Mouse (Mus musculus): ENCODE measurements around the gene Tcp1. TPM values are rescaled to one million over a fixed set of nuclear protein-coding genes. Genes with fewer than 3 reads are reported as not detected.
A peak's percentile ranks its signal among the peaks of the same experiment; 100 is the strongest.
"Not testable (repeated sequence)": the region's sequence is repeated elsewhere in the genome, so short reads cannot be mapped to it uniquely, and the experiment has no call there.

The Tcp1 gene
- polyA plus RNA-seq, 1 experiment from 2014 or later: 558 TPM

- Histone ChIP-seq H3K9me3 (ENCODE audit: control insufficient read depth, low read length) (no peaks in the 10 kb centered on the region), H3K9ac (ENCODE audit: low read depth, low read length) (no peak overlapping the region), H3K4me2 (replicated peaks; ENCODE audit: low read depth, low read length) (no peak overlapping the region), H3K27me3 (ENCODE audit: control insufficient read depth, insufficient read depth, low read length) (no peaks in the 10 kb centered on the region), H3K4me3 (ENCODE audit: low read depth, low read length) (no peak overlapping the region), H3K27ac (ENCODE audit: low read depth, low read length) (no peak overlapping the region), H3K4me1 (replicated peaks; ENCODE audit: control insufficient read depth, insufficient read depth, low read length) (0 out of 2 replicates have a peak, but pooled peaks cover 2% of the 10 kb centered on the region), H3K36me3 (ENCODE audit: control insufficient read depth, insufficient read depth, low read length) (peaks cover 14% of the 10 kb centered on the region)
- no peak for ATAC-seq (ENCODE audit: low FRiP score)
- WGBS: 93% methylated on average over 6 of the region's 6 CpGs
- no peak for DNase-seq (ENCODE audit: low spot score)
Observed at GRCm38 (mm10) chr17:12942459-12943162, 27.1 kb downstream of the Tcp1 start.

- Histone ChIP-seq H3K4me2 (replicated peaks; ENCODE audit: low read depth, low read length) (no peak overlapping the region), H3K36me3 (ENCODE audit: control insufficient read depth, insufficient read depth, low read length) (peaks cover 19% of the 10 kb centered on the region), H3K27me3 (ENCODE audit: control insufficient read depth, insufficient read depth, low read length) (no peaks in the 10 kb centered on the region), H3K27ac (ENCODE audit: low read depth, low read length) (no peak overlapping the region), H3K9ac (ENCODE audit: low read depth, low read length) (no peak overlapping the region), H3K9me3 (ENCODE audit: control insufficient read depth, low read length) (no peaks in the 10 kb centered on the region), H3K4me1 (replicated peaks; ENCODE audit: control insufficient read depth, insufficient read depth, low read length) (no peaks in the 10 kb centered on the region), H3K4me3 (ENCODE audit: low read depth, low read length) (no peak overlapping the region)
- DNase-seq (ENCODE audit: low spot score) (no peak), ATAC-seq (ENCODE audit: low FRiP score) (no peak)
- 97% methylated on average over 5 of the region's 5 CpGs for WGBS
Observed at GRCm38 (mm10) chr17:12949669-12950068, 34.2 kb downstream of the Tcp1 start.

GRCm38 (mm10) chr17:12956664-12957063, 41.2 kb downstream of the Tcp1 start:
- no peaks in the 10 kb centered on the region for H3K9me3 ChIP-seq (ENCODE audit: control insufficient read depth, low read length)
- H3K4me1 ChIP-seq (replicated peaks; ENCODE audit: control insufficient read depth, insufficient read depth, low read length): 0 out of 2 replicates have a peak, but pooled peaks cover 3% of the 10 kb centered on the region
- 96% methylated on average over 8 of the region's 8 CpGs for WGBS
- no peak overlapping the region for H3K4me2 ChIP-seq (replicated peaks; ENCODE audit: low read depth, low read length)
- no peak overlapping the region for H3K9ac ChIP-seq (ENCODE audit: low read depth, low read length)
- DNase-seq (ENCODE audit: low spot score): no peak
- H3K27me3 ChIP-seq (ENCODE audit: control insufficient read depth, insufficient read depth, low read length): no peaks in the 10 kb centered on the region
- H3K36me3 ChIP-seq (ENCODE audit: control insufficient read depth, insufficient read depth, low read length): 0 out of 2 replicates have a peak, but pooled peaks cover 2% of the 10 kb centered on the region
- no peak overlapping the region for H3K27ac ChIP-seq (ENCODE audit: low read depth, low read length)
- ATAC-seq (ENCODE audit: low FRiP score): no peak
- no peak overlapping the region for H3K4me3 ChIP-seq (ENCODE audit: low read depth, low read length)

- WGBS: 13% methylated on average over 1 of the region's 2 CpGs
- not testable (repeated sequence) for H3K4me1 ChIP-seq (replicated peaks; ENCODE audit: control insufficient read depth, insufficient read depth, low read length); H3K9me3 ChIP-seq (ENCODE audit: control insufficient read depth, low read length); H3K36me3 ChIP-seq (ENCODE audit: control insufficient read depth, insufficient read depth, low read length); H3K9ac ChIP-seq (ENCODE audit: low read depth, low read length); DNase-seq (ENCODE audit: low spot score); H3K4me2 ChIP-seq (replicated peaks; ENCODE audit: low read depth, low read length); H3K27me3 ChIP-seq (ENCODE audit: control insufficient read depth, insufficient read depth, low read length); H3K27ac ChIP-seq (ENCODE audit: low read depth, low read length); ATAC-seq (ENCODE audit: low FRiP score)
- 0 out of 2 replicates have a peak overlapping the region, but pooled peaks have one; percentile 16 for H3K4me3 ChIP-seq (ENCODE audit: low read depth, low read length)
Observed at GRCm38 (mm10) chr17:12959377-12959776, 43.9 kb downstream of the Tcp1 start.

- H3K36me3 ChIP-seq (ENCODE audit: control insufficient read depth, insufficient read depth, low read length): 0 out of 2 replicates have a peak, but pooled peaks cover 2% of the 10 kb centered on the region
- peak within 1 kb of the TSS; percentile 82 for H3K27ac ChIP-seq (ENCODE audit: low read depth, low read length)
- H3K9ac ChIP-seq (ENCODE audit: low read depth, low read length): peak within 1 kb of the TSS; percentile 64
- H3K27me3 ChIP-seq (ENCODE audit: control insufficient read depth, insufficient read depth, low read length): no peaks in the 10 kb centered on the region
- H3K4me3 ChIP-seq (ENCODE audit: low read depth, low read length): peak within 1 kb of the TSS; percentile 62
- WGBS: under 1% methylated on average over 42 of the region's 42 CpGs
- ATAC-seq (ENCODE audit: low FRiP score) (peak; percentile 99), DNase-seq (ENCODE audit: low spot score) (peak; percentile 93)
- 0 out of 2 replicates have a peak, but pooled peaks cover 3% of the 10 kb centered on the region for H3K4me1 ChIP-seq (replicated peaks; ENCODE audit: control insufficient read depth, insufficient read depth, low read length)
- H3K4me2 ChIP-seq (replicated peaks; ENCODE audit: low read depth, low read length): peak within 1 kb of the TSS; percentile 56
- no peaks in the 10 kb centered on the region for H3K9me3 ChIP-seq (ENCODE audit: control insufficient read depth, low read length)
Observed at GRCm38 (mm10) chr17:12960331-12960873, 44.9 kb downstream of the Tcp1 start, which contains the start of gene Acat2. Gene Acat2 (minus strand): TSS chr17:12960747.

GRCm38 (mm10) chr17:12963476-12963875, 48.0 kb downstream of the Tcp1 start:
- WGBS: 77% methylated on average over 3 of the region's 3 CpGs
- Histone ChIP-seq H3K27me3 (ENCODE audit: control insufficient read depth, insufficient read depth, low read length) (no peaks in the 10 kb centered on the region), H3K9ac (ENCODE audit: low read depth, low read length) (no peak overlapping the region), H3K36me3 (ENCODE audit: control insufficient read depth, insufficient read depth, low read length) (no peaks in the 10 kb centered on the region), H3K4me3 (ENCODE audit: low read depth, low read length) (no peak overlapping the region), H3K4me2 (replicated peaks; ENCODE audit: low read depth, low read length) (no peak overlapping the region), H3K9me3 (ENCODE audit: control insufficient read depth, low read length) (no peaks in the 10 kb centered on the region), H3K27ac (ENCODE audit: low read depth, low read length) (no peak overlapping the region), H3K4me1 (replicated peaks; ENCODE audit: control insufficient read depth, insufficient read depth, low read length) (0 out of 2 replicates have a peak, but pooled peaks cover 3% of the 10 kb centered on the region)
- no peak for ATAC-seq (ENCODE audit: low FRiP score)
- DNase-seq (ENCODE audit: low spot score): no peak

- no peaks in the 10 kb centered on the region for H3K4me1 ChIP-seq (replicated peaks; ENCODE audit: control insufficient read depth, insufficient read depth, low read length)
- H3K4me2 ChIP-seq (replicated peaks; ENCODE audit: low read depth, low read length): no peak overlapping the region
- H3K27me3 ChIP-seq (ENCODE audit: control insufficient read depth, insufficient read depth, low read length): no peaks in the 10 kb centered on the region
- no peak overlapping the region for H3K4me3 ChIP-seq (ENCODE audit: low read depth, low read length)
- no peak for DNase-seq (ENCODE audit: low spot score)
- 91% methylated on average over 2 of the region's 2 CpGs for WGBS
- no peak for ATAC-seq (ENCODE audit: low FRiP score)
- no peak overlapping the region for H3K27ac ChIP-seq (ENCODE audit: low read depth, low read length)
- H3K36me3 ChIP-seq (ENCODE audit: control insufficient read depth, insufficient read depth, low read length): no peaks in the 10 kb centered on the region
- H3K9me3 ChIP-seq (ENCODE audit: control insufficient read depth, low read length): no peaks in the 10 kb centered on the region
- H3K9ac ChIP-seq (ENCODE audit: low read depth, low read length): no peak overlapping the region
Observed at GRCm38 (mm10) chr17:12967173-12967572, 51.7 kb downstream of the Tcp1 start.

- H3K9ac ChIP-seq (ENCODE audit: low read depth, low read length): no peak overlapping the region
- H3K4me1 ChIP-seq (replicated peaks; ENCODE audit: control insufficient read depth, insufficient read depth, low read length): no peaks in the 10 kb centered on the region
- no peaks in the 10 kb centered on the region for H3K9me3 ChIP-seq (ENCODE audit: control insufficient read depth, low read length)
- no peak for DNase-seq (ENCODE audit: low spot score)
- H3K27ac ChIP-seq (ENCODE audit: low read depth, low read length): no peak overlapping the region
- H3K4me3 ChIP-seq (ENCODE audit: low read depth, low read length): no peak overlapping the region
- no peaks in the 10 kb centered on the region for H3K27me3 ChIP-seq (ENCODE audit: control insufficient read depth, insufficient read depth, low read length)
- 96% methylated on average over 2 of the region's 2 CpGs for WGBS
- no peak overlapping the region for H3K4me2 ChIP-seq (replicated peaks; ENCODE audit: low read depth, low read length)
- no peak for ATAC-seq (ENCODE audit: low FRiP score)
- no peaks in the 10 kb centered on the region for H3K36me3 ChIP-seq (ENCODE audit: control insufficient read depth, insufficient read depth, low read length)
Observed at GRCm38 (mm10) chr17:12973851-12974250, 58.4 kb downstream of the Tcp1 start.
